Mouse (Mus musculus): ENCODE data around the gene Olfr307. TPM values are rescaled to one million over a fixed set of nuclear protein-coding genes. Genes with fewer than 3 reads are reported as not detected.

The Olfr307 gene
- 0.11 TPM for polyA plus RNA-seq (2017; shearing (Covaris generic))

GRCm38 (mm10) chr7:86337486-86337885 is at the start of gene Olfr307:
TSS of gene Olfr307 (minus strand) at chr7:86337586.

GRCm38 (mm10) chr7:86386558-86386957 is 49.2 kb upstream of the Olfr307 start, which contains the start of gene Olfr304:
TSS of gene Olfr304 (minus strand) at chr7:86386658.

GRCm38 (mm10) chr7:86366828-86367227 is 29.4 kb upstream of the Olfr307 start, which contains the start of gene Olfr305:
TSS of gene Olfr305 (minus strand) at chr7:86366928.

GRCm38 (mm10) chr7:86325530-86325929 is 11.9 kb downstream of the Olfr307 start, which contains the start of gene Olfr308:
TSS of gene Olfr308 (minus strand) at chr7:86325630.

GRCm38 (mm10) chr7:86313608-86314007 is 23.8 kb downstream of the Olfr307 start, which contains the start of gene Olfr309:
TSS of gene Olfr309 (minus strand) at chr7:86313708.

Other genes with a start within 250 kb of the Olfr307 start
- not detected for gene Vmn2r75, start 165.8 kb downstream of the Olfr307 start, polyA plus RNA-seq (2017; shearing (Covaris generic))
- 0.20 TPM for gene Vmn2r76, start 91.3 kb downstream of the Olfr307 start, polyA plus RNA-seq (2017; shearing (Covaris generic))
- not detected for gene Olfr310, start 60.4 kb downstream of the Olfr307 start, polyA plus RNA-seq (2017; shearing (Covaris generic))
- gene Olfr309, start 23.9 kb downstream of the Olfr307 start, polyA plus RNA-seq (2017; shearing (Covaris generic)): not detected
- not detected for gene Olfr308, start 12.0 kb downstream of the Olfr307 start, polyA plus RNA-seq (2017; shearing (Covaris generic))
- not detected for gene Olfr305, start 29.3 kb upstream of the Olfr307 start, polyA plus RNA-seq (2017; shearing (Covaris generic))
- gene Olfr304, start 49.1 kb upstream of the Olfr307 start, polyA plus RNA-seq (2017; shearing (Covaris generic)): not detected
- gene Olfr303, start 60.2 kb upstream of the Olfr307 start, polyA plus RNA-seq (2017; shearing (Covaris generic)): not detected
- not detected for gene Olfr301, start 66.3 kb upstream of the Olfr307 start, polyA plus RNA-seq (2017; shearing (Covaris generic))
- gene Olfr299, start 122.3 kb upstream of the Olfr307 start, polyA plus RNA-seq (2017; shearing (Covaris generic)): not detected
- not detected for gene Olfr298, start 154.9 kb upstream of the Olfr307 start, polyA plus RNA-seq (2017; shearing (Covaris generic))
- gene Olfr297, start 182.4 kb upstream of the Olfr307 start, polyA plus RNA-seq (2017; shearing (Covaris generic)): not detected
- not detected for gene Olfr295, start 246.3 kb upstream of the Olfr307 start, polyA plus RNA-seq (2017; shearing (Covaris generic))

Measured in effector memory CD4-positive, alpha-beta T cell, adult 7 months (primary cell).